In genomic region chr19:23373728-23374127, GRCm38 (mm10) we compare ENCODE assay signal across 12 mouse cellular contexts.
DNase-seq lines count a peak whose midpoint lies in the region; ATAC-seq and TF ChIP-seq lines count a peak whose summit lies in the region.
"Had no signal": no experiment of that assay in that cellular context is flagged by ENCODE, and none has a peak within 500 bp of the region (broad histone marks: within the 10 kb centered on the region; RNA-seq: fewer than 3 reads in every experiment).

No protein-coding gene starts in this region.

- WGBS in forebrain, postnatal 0 days, result 77% methylated on average over 9 of the region's 9 CpGs
- WGBS in forebrain, embryonic 15.5 days, result 74% methylated on average over 9 of the region's 9 CpGs
- 49% methylated on average over 9 of the region's 9 CpGs for WGBS in lung, embryonic 14.5 days
- 54% methylated on average over 9 of the region's 9 CpGs for WGBS in lung, adult 2 months
- WGBS in hindbrain, embryonic 14.5 days, result 78% methylated on average over 9 of the region's 9 CpGs

- no peak overlapping the region for H3K27ac ChIP-seq in forebrain, postnatal 0 days (ENCODE audit: low read depth, low read length)
- no peak overlapping the region for H3K27ac ChIP-seq in forebrain, embryonic 15.5 days (replicated peaks)
- no peak overlapping the region for H3K27ac ChIP-seq in lung, embryonic 14.5 days (ENCODE audit: low read depth)
- H3K27ac ChIP-seq in hindbrain, embryonic 14.5 days, result no peak overlapping the region
- H3K27ac ChIP-seq: embryonic facial prominence, embryonic 13.5 days; heart, embryonic 13.5 days; kidney, embryonic 15.5 days; midbrain, embryonic 15.5 days had no signal

- peaks cover 6% of the 10 kb centered on the region; the same call in 1 of the 2 replicates for H3K4me1 ChIP-seq in forebrain, postnatal 0 days (ENCODE audit: insufficient read depth)
- peaks cover 6% of the 10 kb centered on the region; the same call in 1 of the 2 replicates for H3K4me1 ChIP-seq in forebrain, embryonic 15.5 days
- no peaks in the 10 kb centered on the region for H3K4me1 ChIP-seq in lung, embryonic 14.5 days (ENCODE audit: insufficient read depth)
- H3K4me1 ChIP-seq in lung, adult 2 months (ENCODE audit: control insufficient read depth, insufficient read depth, low read length), result no peaks in the 10 kb centered on the region
- H3K4me1 ChIP-seq in hindbrain, embryonic 14.5 days (replicated peaks; ENCODE audit: control insufficient read depth, insufficient read depth, low read length), result peaks cover 7% of the 10 kb centered on the region; the same call in 1 of the 2 replicates

- H3K9ac ChIP-seq in forebrain, postnatal 0 days, result no peak overlapping the region
- no peak overlapping the region for H3K9ac ChIP-seq in forebrain, embryonic 15.5 days (replicated peaks)
- no peak overlapping the region for H3K9ac ChIP-seq in lung, embryonic 14.5 days
- H3K9ac ChIP-seq in hindbrain, embryonic 14.5 days, result no peak overlapping the region
- H3K9ac ChIP-seq: embryonic facial prominence, embryonic 13.5 days; kidney, embryonic 15.5 days; midbrain, embryonic 15.5 days had no signal

- ATAC-seq in forebrain, postnatal 0 days, result 0 out of 2 replicates have a peak, but pooled peaks have one; percentile 10
- ATAC-seq in forebrain, embryonic 15.5 days (replicated peaks), result no peak
- 0 out of 2 replicates have a peak, but pooled peaks have one; percentile 24 for ATAC-seq in lung, embryonic 14.5 days (ENCODE audit: insufficient read depth)
- peak; percentile 8; the same call in 1 of the 2 replicates for ATAC-seq in hindbrain, embryonic 14.5 days (ENCODE audit: low FRiP score)
- ATAC-seq: midbrain, embryonic 15.5 days had no signal

- no peaks in the 10 kb centered on the region for H3K27me3 ChIP-seq in forebrain, postnatal 0 days (ENCODE audit: insufficient read depth, low read length)
- H3K27me3 ChIP-seq in forebrain, embryonic 15.5 days, result no peaks in the 10 kb centered on the region
- no peaks in the 10 kb centered on the region for H3K27me3 ChIP-seq in lung, embryonic 14.5 days (ENCODE audit: insufficient read depth, low read length)
- H3K27me3 ChIP-seq in hindbrain, embryonic 14.5 days (ENCODE audit: control insufficient read depth, insufficient read depth, low read length), result no peaks in the 10 kb centered on the region
- H3K27me3 ChIP-seq: heart, embryonic 13.5 days; kidney, embryonic 15.5 days; midbrain, embryonic 15.5 days had no signal

- H3K4me2 ChIP-seq in forebrain, postnatal 0 days (ENCODE audit: low read depth), result no peak overlapping the region
- no peak overlapping the region for H3K4me2 ChIP-seq in forebrain, embryonic 15.5 days (replicated peaks)
- no peak overlapping the region for H3K4me2 ChIP-seq in lung, embryonic 14.5 days
- no peak overlapping the region for H3K4me2 ChIP-seq in hindbrain, embryonic 14.5 days (replicated peaks)
- H3K4me2 ChIP-seq: embryonic facial prominence, embryonic 13.5 days; heart, embryonic 13.5 days; kidney, embryonic 15.5 days; midbrain, embryonic 15.5 days had no signal

- TF ChIP-seq POLR2A in lung, adult 2 months (IDR thresholded peaks at IDR 0.05; ENCODE audit: borderline replicate concordance, extremely low read depth, low read depth, low read length), result no peak

- H3K9me3 ChIP-seq in forebrain, postnatal 0 days (ENCODE audit: low read length), result no peaks in the 10 kb centered on the region
- no peaks in the 10 kb centered on the region for H3K9me3 ChIP-seq in forebrain, embryonic 15.5 days
- H3K9me3 ChIP-seq in lung, embryonic 14.5 days (ENCODE audit: low read depth, low read length), result no peaks in the 10 kb centered on the region
- no peaks in the 10 kb centered on the region for H3K9me3 ChIP-seq in hindbrain, embryonic 14.5 days (ENCODE audit: control insufficient read depth, low read length)
- H3K9me3 ChIP-seq: embryonic facial prominence, embryonic 13.5 days; heart, embryonic 13.5 days; kidney, embryonic 15.5 days; midbrain, embryonic 15.5 days had no signal

- no peak for TF ChIP-seq CTCF in forebrain, postnatal 0 days (IDR thresholded peaks at IDR 0.05; ENCODE audit: low read depth)
- no peak for TF ChIP-seq CTCF in lung, embryonic 14.5 days (IDR thresholded peaks at IDR 0.05; ENCODE audit: low read depth)
- TF ChIP-seq CTCF in lung, adult 2 months (IDR thresholded peaks at IDR 0.05; ENCODE audit: insufficient read depth, low read length), result no peak

- no peaks in the 10 kb centered on the region for H3K36me3 ChIP-seq in forebrain, postnatal 0 days (ENCODE audit: insufficient read depth)
- H3K36me3 ChIP-seq in forebrain, embryonic 15.5 days, result no peaks in the 10 kb centered on the region
- no peaks in the 10 kb centered on the region for H3K36me3 ChIP-seq in lung, embryonic 14.5 days (ENCODE audit: insufficient read depth)
- no peaks in the 10 kb centered on the region for H3K36me3 ChIP-seq in hindbrain, embryonic 14.5 days (replicated peaks; ENCODE audit: control insufficient read depth, insufficient read depth)
- H3K36me3 ChIP-seq: embryonic facial prominence, embryonic 13.5 days; heart, embryonic 13.5 days; kidney, embryonic 15.5 days; midbrain, embryonic 15.5 days had no signal

- H3K4me3 ChIP-seq in forebrain, postnatal 0 days (ENCODE audit: low read depth, low read length), result no peak overlapping the region
- H3K4me3 ChIP-seq in forebrain, embryonic 15.5 days, result no peak overlapping the region
- H3K4me3 ChIP-seq in lung, embryonic 14.5 days (ENCODE audit: low read depth, low read length), result no peak overlapping the region
- no peak overlapping the region for H3K4me3 ChIP-seq in lung, adult 2 months (replicated peaks; ENCODE audit: extremely low read depth, low read depth, low read length)
- no peak overlapping the region for H3K4me3 ChIP-seq in hindbrain, embryonic 14.5 days (replicated peaks; ENCODE audit: low read length)
- H3K4me3 ChIP-seq: embryonic facial prominence, embryonic 13.5 days; heart, embryonic 13.5 days; kidney, embryonic 15.5 days; midbrain, embryonic 15.5 days had no signal

- DNase-seq in forebrain, postnatal 0 days, result no peak
- no peak for DNase-seq in lung, embryonic 14.5 days
- no peak for DNase-seq in lung, adult 2 months
- DNase-seq in Muller cell, postnatal 12 days (ENCODE audit: inconsistent ontology term), result peak; percentile 54
- no peak for DNase-seq in hindbrain, embryonic 14.5 days (ENCODE audit: low spot score)
- DNase-seq in urinary bladder, postnatal 14 days (ENCODE audit: low spot score), result no peak
- no peak for DNase-seq in kidney, adult 18-20 months
